17 mouse cellular contexts compared by ENCODE assay signal in genomic region chr10:111271687-111272086, GRCm38 (mm10). TPM values are rescaled to one million over a fixed set of nuclear protein-coding genes. Genes with fewer than 3 reads are reported as not detected.
DNase-seq lines count a peak whose midpoint lies in the region; TF ChIP-seq lines count a peak whose summit lies in the region.
"Had no signal": no experiment of that assay in that cellular context is flagged by ENCODE, and none has a peak within 500 bp of the region (broad histone marks: within the 10 kb centered on the region; RNA-seq: fewer than 3 reads in every experiment).

No protein-coding gene starts in this region.

- TF ChIP-seq POLR2A in heart, adult 2 months (IDR thresholded peaks at IDR 0.05; ENCODE audit: insufficient read depth, low read depth, low read length), result no peak
- TF ChIP-seq POLR2A in lung, adult 2 months (IDR thresholded peaks at IDR 0.05; ENCODE audit: borderline replicate concordance, extremely low read depth, low read depth, low read length), result no peak; the same call in 1 of the 2 replicates

- H3K4me3 ChIP-seq in heart, adult 2 months, result 0 out of 2 replicates have a peak overlapping the region, but pooled peaks have one; percentile 5
- H3K4me3 ChIP-seq in lung, adult 2 months (replicated peaks; ENCODE audit: extremely low read depth, low read depth, low read length), result peak overlapping the region; percentile 28

- WGBS in heart, adult 2 months, result 35% methylated on average over 15 of the region's 15 CpGs
- 60% methylated on average over 15 of the region's 15 CpGs for WGBS in lung, adult 2 months

- H3K27ac ChIP-seq in heart, adult 2 months, result peak overlapping the region; percentile 50
- H3K27ac ChIP-seq: hindbrain, postnatal 0 days had no signal

- no peak overlapping the region for H3K9ac ChIP-seq in heart, adult 2 months (ENCODE audit: low read depth, low read length)

- H3K36me3 ChIP-seq in heart, adult 2 months (ENCODE audit: control insufficient read depth, insufficient read depth, low read length), result peaks cover 14% of the 10 kb centered on the region

- no peak for TF ChIP-seq EP300 in heart, adult 2 months (IDR thresholded peaks at IDR 0.05; ENCODE audit: insufficient read depth, low read depth, low read length)

- H3K79me2 ChIP-seq in heart, adult 2 months (replicated peaks; ENCODE audit: control insufficient read depth, insufficient read depth, low read length), result no peaks in the 10 kb centered on the region

- peak in 1 of 2 experiments; percentile 21 for DNase-seq in heart, adult 2 months
- no peak for DNase-seq in heart, postnatal 25 days (ENCODE audit: low spot score)
- no peak for DNase-seq in lung, adult 2 months
- DNase-seq in lung, postnatal 25 days (ENCODE audit: low spot score), result no peak
- peak; percentile 31 to 32 for DNase-seq in heart, postnatal 10 days
- DNase-seq in yolk sac, embryonic 10.5 days (ENCODE audit: low spot score), result peak; percentile 57
- no peak for DNase-seq in frontal cortex, postnatal 14 days (ENCODE audit: low spot score in 2 of 2)
- no peak for DNase-seq in embryo, embryonic 9.5 days (ENCODE audit: extremely low spot score)
- DNase-seq: adrenal gland, postnatal 25 days; cerebellum, adult 9-10 months; embryo, embryonic 11 days; gastrocnemius, postnatal 36 days; midbrain, embryonic 14.5 days; right cerebral cortex, adult 18-20 months; spleen, adult 18-20 months; thymus, postnatal 14 days had no signal

- intact Hi-C loops in heart, adult 2 months (cut with DNase I), result loop anchor here (2.0 to 5.0 kb wide), 2 partner anchors 44 to 297 kb away; no protein-coding TSS in a partner anchor
- intact Hi-C loops in heart, postnatal 25 days (cut with DNase I), result loop anchor here (5.0 kb wide), 2 partner anchors 44 to 104 kb away; no protein-coding TSS in a partner anchor
- intact Hi-C loops in heart, postnatal 10 days (cut with DNase I), result loop anchor here (5.0 kb wide), 1 partner anchor 164 kb away; no protein-coding TSS in a partner anchor

- H3K4me1 ChIP-seq in heart, adult 2 months (ENCODE audit: control insufficient read depth, insufficient read depth, low read length), result peaks cover 3% of the 10 kb centered on the region
- no peaks in the 10 kb centered on the region; the same call in 1 of the 2 replicates for H3K4me1 ChIP-seq in lung, adult 2 months (ENCODE audit: control insufficient read depth, insufficient read depth, low read length)

- TF ChIP-seq CTCF in heart, adult 2 months (IDR thresholded peaks at IDR 0.05), result no peak
- TF ChIP-seq CTCF in lung, adult 2 months (IDR thresholded peaks at IDR 0.05; ENCODE audit: insufficient read depth, low read length), result no peak

- no peaks in the 10 kb centered on the region for H3K27me3 ChIP-seq in heart, adult 2 months (ENCODE audit: control insufficient read depth, insufficient read depth, low read length)

RNA-seq across cellular contexts. Expression of gene Bbs10, which starts 26.8 kb away (rescaled TPM):
- total RNA-seq in heart, adult 2 months (2021), result 1 to 10 TPM; 2.4 to 2.7 TPM
- polyA plus RNA-seq in heart, adult 2 months (2012; rRNA removed), result 1.1 and 2.5 TPM in 2 replicates
- total RNA-seq in heart, postnatal 25 days (2021), result 1 to 10 TPM; 2.5 to 2.8 TPM
- polyA plus RNA-seq in lung, adult 2 months (2012; rRNA removed), result 0.81 and 1.3 TPM in 2 replicates
- 1 to 10 TPM; 2.6 to 3.9 TPM for total RNA-seq in heart, postnatal 10 days (2021)

Comparison
In these comparisons a context has a peak if more than half of its experiments do, and no peak if none do; other contexts are left out.
1. DNase-seq: peak in heart, postnatal 10 days (2 of 2) and yolk sac, embryonic 10.5 days (single experiment); none in heart, postnatal 25 days (single experiment), lung, adult 2 months (single experiment), lung, postnatal 25 days (single experiment), frontal cortex, postnatal 14 days (0 of 2) and embryo, embryonic 9.5 days (single experiment).